Mouse (Mus musculus) cerebellum, adult 2 months (tissue): ENCODE results near the gene Fam98a. TPM values are rescaled to one million over a fixed set of nuclear protein-coding genes. Genes with fewer than 3 reads are reported as not detected.

ENCODE experiments used
- DNase-seq, 2 experiments: peaks; one replicate each; pipeline ENCODE4 v3.0.0; 2021
- H3K27ac ChIP-seq: fragments of 200-500 bp; 2 replicates; pipeline ENCODE4 v1.5.1; 2012; ENCODE audit warnings: low read length, control low read depth, inconsistent platforms; ENCODE audit not compliant: insufficient read depth
- H3K27me3 ChIP-seq: fragments of 200-500 bp; 2 replicates; pipeline ENCODE4 v1.6.1; 2012; ENCODE audit warnings: inconsistent platforms, mild to moderate bottlenecking, low read length, moderate library complexity; ENCODE audit not compliant: control insufficient read depth, insufficient read depth
- H3K4me1 ChIP-seq: fragments of 200-500 bp; 2 replicates; pipeline ENCODE4 v1.6.1; 2011; ENCODE audit warnings: low read length; ENCODE audit not compliant: control insufficient read depth, insufficient read depth
- H3K4me3 ChIP-seq: fragments of 200-500 bp; replicated peaks from 2 replicates; pipeline ENCODE3; 2011; ENCODE audit warnings: mild to moderate bottlenecking, low read depth, low read length, control low read depth; ENCODE audit not compliant: insufficient read depth
- CTCF ChIP-seq: fragments of 200-500 bp; IDR thresholded peaks from 2 replicates; pipeline ENCODE4 v1.5.1; 2011; ENCODE audit warnings: low read depth, mild to moderate bottlenecking, control low read depth, low read length, moderate library complexity, borderline replicate concordance; ENCODE audit not compliant: insufficient read depth
- POLR2A ChIP-seq: fragments of 200-500 bp; IDR thresholded peaks from 2 replicates; pipeline ENCODE4 v1.6.1; 2011; ENCODE audit warnings: low read length, control low read depth, borderline replicate concordance; ENCODE audit not compliant: insufficient read depth
- WGBS: fragments of 180-500 bp; shearing (Covaris S2); methylation state at CpG from one replicate; pipeline ENCODE4 v1.1.7; 2018; 5-methylcytosine and 5-hydroxymethylcytosine counted together
- polyA plus RNA-seq: library from polyadenylated mRNA; depleted of rRNA; stranded (reverse); fragments of >200 nt; gene quantifications from 2 replicates; pipeline ENCODE4 v1.2.3, GENCODE M21; 2012

The Fam98a gene
- polyA plus RNA-seq, 1 experiment, result 56.0 TPM

DNA sequence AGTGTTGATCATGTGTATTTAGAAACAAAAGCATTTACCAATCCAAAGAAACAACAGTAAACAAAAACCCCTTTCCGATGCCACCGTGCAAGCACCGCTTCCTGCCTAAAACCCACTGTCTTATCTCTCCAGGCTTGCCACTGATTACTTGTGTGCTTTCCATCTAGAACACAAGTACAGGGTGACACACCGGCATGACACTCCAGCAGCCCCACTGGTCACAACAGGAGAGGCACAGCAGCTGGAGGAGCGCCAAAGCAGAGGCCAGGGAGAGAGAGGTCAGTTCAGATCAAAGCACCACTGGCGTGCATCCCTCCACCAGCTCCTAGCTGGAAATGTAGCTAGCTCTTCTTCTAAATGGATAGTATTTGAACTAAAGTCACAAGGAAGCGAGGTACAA, 7.5 kb downstream of the Fam98a start:
- Histone ChIP-seq H3K27me3 (no peaks in the 10 kb centered on the region), H3K4me1 (no peaks in the 10 kb centered on the region), H3K27ac (no peak overlapping the region), H3K4me3 (no peak overlapping the region)
- no peak for DNase-seq
- no peak for TF ChIP-seq POLR2A
- TF ChIP-seq CTCF, result no peak
- 71% methylated on average over 7 of the region's 7 CpGs for WGBS

DNA sequence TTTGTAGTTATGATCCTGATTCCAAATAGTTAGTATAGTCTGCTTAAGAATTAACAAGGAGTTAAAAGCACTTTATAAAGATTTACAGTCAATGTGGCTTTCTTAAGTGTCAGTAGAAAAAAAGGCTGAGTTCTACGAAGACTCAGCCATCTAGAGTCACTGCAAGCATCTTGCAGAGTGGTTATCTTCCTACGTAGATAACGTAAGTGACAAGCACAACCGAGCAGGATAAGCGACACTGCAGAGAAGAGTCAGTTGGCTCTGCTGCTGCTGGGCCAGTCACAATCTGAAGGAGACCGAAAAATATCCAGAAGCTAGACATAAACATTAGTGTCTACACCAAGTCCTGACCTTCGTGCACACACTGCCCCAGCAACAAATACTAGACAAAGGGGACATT, 8.3 kb downstream of the Fam98a start:
- Histone ChIP-seq H3K4me1 (no peaks in the 10 kb centered on the region), H3K4me3 (no peak overlapping the region), H3K27ac (no peak overlapping the region), H3K27me3 (no peaks in the 10 kb centered on the region)
- TF ChIP-seq POLR2A, result no peak
- TF ChIP-seq CTCF, result no peak
- 91% methylated on average over 7 of the region's 7 CpGs for WGBS
- no peak for DNase-seq

DNA sequence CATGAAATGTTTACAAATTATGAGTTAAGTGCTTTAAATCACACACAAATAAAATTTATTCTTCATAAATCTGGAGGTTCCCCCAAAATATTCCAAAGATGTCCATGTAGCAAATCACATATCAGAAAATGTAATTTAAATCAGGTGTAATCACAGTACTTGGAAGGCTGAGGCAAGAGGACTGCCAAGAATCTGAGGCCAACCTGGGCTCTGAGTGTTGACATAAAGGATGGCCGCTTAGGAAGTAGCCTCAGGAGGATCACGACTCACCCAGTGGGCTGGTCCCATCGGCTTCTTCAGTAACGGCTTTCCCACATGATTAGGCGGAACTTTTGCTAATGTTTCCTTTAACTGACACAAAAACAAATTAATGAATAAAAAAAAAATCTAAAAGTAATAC, 11.9 kb downstream of the Fam98a start:
- DNase-seq, result no peak
- Histone ChIP-seq H3K4me1 (no peaks in the 10 kb centered on the region), H3K27ac (no peak overlapping the region), H3K27me3 (no peaks in the 10 kb centered on the region), H3K4me3 (no peak overlapping the region)
- 43% methylated on average over 5 of the region's 5 CpGs for WGBS
- no peak for TF ChIP-seq POLR2A
- no peak for TF ChIP-seq CTCF

DNA sequence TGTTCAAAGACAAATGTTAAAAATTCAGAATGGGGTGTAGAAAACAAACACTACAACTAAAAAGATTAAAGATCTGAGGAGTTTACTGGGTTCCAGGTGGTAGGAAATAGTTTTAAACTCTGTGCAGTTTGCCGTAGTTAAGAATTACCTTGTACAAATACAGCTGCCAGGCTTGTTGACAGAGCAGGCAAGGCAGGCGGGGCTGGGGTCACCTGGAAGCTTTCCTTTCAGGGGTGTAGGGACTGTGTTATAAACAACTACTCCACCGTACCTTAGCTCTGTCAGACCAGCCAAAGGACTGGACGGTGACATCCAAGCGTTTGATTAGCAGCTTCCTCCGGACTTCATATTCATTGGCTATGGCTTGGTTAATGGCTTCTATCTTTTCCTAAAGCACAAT, 12.6 kb downstream of the Fam98a start:
- no peaks in the 10 kb centered on the region for H3K27me3 ChIP-seq
- H3K27ac ChIP-seq, result no peak overlapping the region
- 95% methylated on average over 6 of the region's 6 CpGs for WGBS
- no peak for DNase-seq
- H3K4me1 ChIP-seq, result no peaks in the 10 kb centered on the region
- TF ChIP-seq CTCF (no peak), POLR2A (no peak)
- H3K4me3 ChIP-seq, result no peak overlapping the region

DNA sequence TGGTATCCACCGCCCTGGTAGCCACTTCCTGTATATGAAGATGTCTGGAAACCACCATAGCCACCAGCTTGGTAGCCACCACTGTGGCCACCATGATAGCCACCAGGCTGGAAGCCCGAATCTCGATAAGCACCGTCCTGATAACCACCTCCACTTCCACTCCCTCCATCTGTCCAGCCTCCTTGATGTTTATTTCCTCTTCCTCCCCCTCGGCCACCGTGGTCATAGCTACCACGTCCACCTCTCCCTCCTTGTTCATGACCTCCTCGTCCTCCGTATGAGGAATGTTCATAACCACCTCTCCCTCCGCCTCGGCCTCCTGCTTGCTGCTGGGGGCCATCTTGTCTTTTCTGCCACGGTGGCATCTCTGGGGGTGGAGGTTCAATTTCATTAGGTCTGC, 13.3 kb downstream of the Fam98a start:
- no peak for DNase-seq
- no peak for TF ChIP-seq CTCF
- TF ChIP-seq POLR2A, result no peak
- Histone ChIP-seq H3K4me1 (no peaks in the 10 kb centered on the region), H3K27me3 (no peaks in the 10 kb centered on the region), H3K4me3 (no peak overlapping the region), H3K27ac (no peak overlapping the region)
- 94% methylated on average over 12 of the region's 12 CpGs for WGBS

DNA sequence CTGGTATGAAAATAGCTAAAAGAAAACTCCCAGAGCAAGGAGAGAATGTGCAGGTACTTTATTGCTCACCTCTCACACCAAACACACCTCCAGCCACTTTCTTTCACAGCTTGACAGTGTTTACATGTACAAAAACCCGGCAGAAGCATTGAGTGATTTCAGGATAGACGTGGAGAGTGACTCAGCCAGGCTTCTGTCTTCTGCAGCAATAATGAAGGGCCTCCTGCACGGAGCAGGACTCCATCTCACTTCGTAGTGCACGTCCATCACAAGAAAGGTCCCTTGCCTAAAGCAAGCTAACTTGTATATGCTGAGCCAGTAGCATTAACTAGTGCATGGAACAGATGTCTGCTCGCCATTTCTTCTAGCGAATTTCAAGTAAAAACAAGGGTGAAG, 14.7 kb downstream of the Fam98a start:
- no peak overlapping the region for H3K27ac ChIP-seq
- no peaks in the 10 kb centered on the region for H3K4me1 ChIP-seq
- TF ChIP-seq CTCF, result no peak
- TF ChIP-seq POLR2A, result no peak
- 89% methylated on average over 7 of the region's 7 CpGs for WGBS
- no peak for DNase-seq
- no peak overlapping the region for H3K4me3 ChIP-seq
- no peaks in the 10 kb centered on the region for H3K27me3 ChIP-seq

DNA sequence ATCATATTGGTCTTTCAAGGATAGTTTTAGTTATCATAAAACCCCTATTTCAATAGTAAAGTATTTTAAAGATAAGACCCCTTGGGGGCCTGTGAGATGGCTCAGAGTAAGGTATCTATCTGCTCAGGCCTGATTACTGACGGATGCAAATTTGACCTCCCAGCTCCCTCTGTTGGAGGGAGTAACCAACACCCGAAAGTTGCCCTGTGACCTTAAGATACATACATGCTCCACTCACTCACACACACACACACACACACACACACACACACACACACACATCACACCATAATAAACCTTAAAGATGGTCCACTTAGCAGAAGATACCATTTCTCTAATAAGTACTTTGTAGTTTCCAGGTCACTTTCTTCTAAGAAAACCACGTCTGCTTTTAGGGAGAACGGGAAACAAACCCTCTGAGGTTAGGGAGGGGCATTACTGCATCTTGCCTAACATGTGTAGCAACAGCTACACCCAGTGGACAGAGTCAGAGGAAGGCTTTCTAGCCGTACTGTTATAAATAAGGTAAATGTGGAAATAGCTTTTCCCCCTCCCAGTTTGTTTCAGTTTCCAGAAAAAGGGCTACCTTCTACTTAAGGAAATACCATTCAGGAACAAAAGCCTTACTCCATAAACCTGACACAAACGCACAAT, 15.2 kb downstream of the Fam98a start:
- Histone ChIP-seq H3K4me1 (no peaks in the 10 kb centered on the region), H3K27ac (no peak overlapping the region), H3K27me3 (no peaks in the 10 kb centered on the region), H3K4me3 (no peak overlapping the region)
- no peak for TF ChIP-seq POLR2A
- no peak; the same call in 1 of the 2 replicates for TF ChIP-seq CTCF
- WGBS, result 41% methylated on average over 6 of the region's 6 CpGs
- no peak for DNase-seq

DNA sequence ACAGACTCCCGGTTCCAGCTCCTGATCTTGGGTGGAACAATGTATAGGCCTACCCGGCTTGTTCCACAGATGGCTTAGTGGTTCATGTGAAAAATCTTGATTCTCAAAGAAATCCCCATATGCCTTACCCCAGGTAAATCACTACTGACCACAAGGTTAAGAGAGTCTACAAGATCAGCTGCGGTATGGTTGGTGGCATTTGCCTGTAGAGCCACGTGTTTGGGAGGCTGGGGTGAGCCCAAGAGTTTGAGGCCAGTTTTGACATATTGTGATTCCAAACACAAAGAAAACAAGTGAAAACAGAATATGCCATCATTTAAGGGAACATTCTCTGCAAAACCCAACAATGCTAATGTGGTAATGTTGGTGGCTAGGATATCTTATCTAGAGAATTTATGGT, 16.1 kb downstream of the Fam98a start:
- Histone ChIP-seq H3K27me3 (no peaks in the 10 kb centered on the region), H3K4me3 (no peak overlapping the region), H3K27ac (no peak overlapping the region), H3K4me1 (no peaks in the 10 kb centered on the region)
- WGBS, result 95% methylated on average over 4 of the region's 4 CpGs
- TF ChIP-seq CTCF (no peak), POLR2A (no peak)
- DNase-seq, result no peak
